Mouse (Mus musculus): ENCODE data around the gene Gm5741.
A peak's percentile ranks its signal among the peaks of the same experiment; 100 is the strongest.

Gene Gm5741

DNA sequence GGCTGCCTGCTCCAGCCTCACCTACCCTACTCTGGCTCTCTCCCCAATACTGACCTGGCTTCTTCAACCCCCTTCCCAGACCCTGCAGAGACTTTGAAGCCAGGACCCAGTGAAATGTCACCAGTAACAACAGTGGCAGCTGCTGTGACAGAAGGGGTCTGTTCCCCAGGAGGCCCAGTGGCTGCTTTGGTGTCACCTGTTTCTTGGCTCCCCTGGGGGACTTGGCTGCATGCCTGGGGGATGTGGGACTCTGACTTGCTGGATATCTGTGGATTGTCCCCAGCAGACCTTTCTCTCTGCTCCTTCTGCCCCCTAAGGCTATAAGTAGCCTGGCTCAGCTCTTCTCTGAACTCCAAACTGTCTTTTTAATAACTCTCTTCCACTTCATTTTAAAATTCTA lies at the start of gene Gm5741:
Gm5741 (minus strand) TSS at position 1 of the 400 bp plus-strand sequence.
- Histone ChIP-seq H3K4me3 (replicated peaks; ENCODE audit: low read length) (no peak within 1 kb of the TSS), H3K9me3 (ENCODE audit: low read length) (no peaks in the 10 kb centered on the region), H3K4me1 (replicated peaks; ENCODE audit: low read depth, low read length) (peaks cover 25% of the 10 kb centered on the region), H3K27me3 (ENCODE audit: insufficient read depth, low read length) (no peaks in the 10 kb centered on the region), H3K36me3 (ENCODE audit: insufficient read depth, low read length) (peaks cover 60% of the 10 kb centered on the region)
- TF ChIP-seq POU5F1 (IDR thresholded peaks at IDR 0.05; ENCODE audit: borderline replicate concordance, low read length) (no peak), CTCF (conservative IDR thresholded peaks at IDR 0.05; ENCODE audit: low read length) (no peak), NANOG (IDR thresholded peaks at IDR 0.05; ENCODE audit: borderline replicate concordance, low read length) (no peak)

- no peak overlapping the region for H3K4me3 ChIP-seq (replicated peaks; ENCODE audit: low read length)
- no peaks in the 10 kb centered on the region for H3K9me3 ChIP-seq (ENCODE audit: low read length)
- H3K27me3 ChIP-seq (ENCODE audit: insufficient read depth, low read length) = no peaks in the 10 kb centered on the region
- peaks cover 15% of the 10 kb centered on the region for H3K4me1 ChIP-seq (replicated peaks; ENCODE audit: low read depth, low read length)
- H3K36me3 ChIP-seq (ENCODE audit: insufficient read depth, low read length) = no peaks in the 10 kb centered on the region
- TF ChIP-seq POU5F1 (IDR thresholded peaks at IDR 0.05; ENCODE audit: borderline replicate concordance, low read length) (no peak), CTCF (conservative IDR thresholded peaks at IDR 0.05; ENCODE audit: low read length) (no peak), NANOG (IDR thresholded peaks at IDR 0.05; ENCODE audit: borderline replicate concordance, low read length) (no peak)
Observed at GRCm38 (mm10) chr8:85116984-85117383, 49.2 kb upstream of the Gm5741 start.

DNA sequence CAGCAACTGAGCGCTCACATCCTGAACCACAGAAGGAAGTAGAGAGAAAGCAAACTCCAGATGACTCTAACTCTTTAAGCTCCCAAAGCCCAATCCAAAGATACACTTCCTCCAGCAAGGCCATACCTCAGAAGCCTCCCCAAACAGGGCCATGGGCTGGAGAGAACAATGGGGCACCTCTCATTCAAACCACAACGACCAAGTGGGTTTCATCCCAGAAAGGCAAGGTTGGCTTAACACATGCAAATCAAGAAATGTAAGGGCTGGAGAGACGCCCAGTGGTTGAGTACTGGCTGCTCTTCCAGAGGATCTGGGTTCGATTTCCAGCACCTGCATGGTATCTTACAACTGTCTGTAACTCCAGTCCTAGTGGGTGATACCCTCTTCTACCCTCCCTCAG lies 47.7 kb upstream of the Gm5741 start:
- Histone ChIP-seq H3K9me3 (ENCODE audit: low read length) (peaks cover 10% of the 10 kb centered on the region), H3K36me3 (ENCODE audit: insufficient read depth, low read length) (peaks cover 8% of the 10 kb centered on the region), H3K4me1 (replicated peaks; ENCODE audit: low read depth, low read length) (peaks cover 15% of the 10 kb centered on the region), H3K27me3 (ENCODE audit: insufficient read depth, low read length) (no peaks in the 10 kb centered on the region), H3K4me3 (replicated peaks; ENCODE audit: low read length) (no peak overlapping the region)
- TF ChIP-seq NANOG (IDR thresholded peaks at IDR 0.05; ENCODE audit: borderline replicate concordance, low read length) (no peak), POU5F1 (IDR thresholded peaks at IDR 0.05; ENCODE audit: borderline replicate concordance, low read length) (no peak), CTCF (conservative IDR thresholded peaks at IDR 0.05; ENCODE audit: low read length) (no peak)

GRCm38 (mm10) chr8:85113241-85113640 lies 45.5 kb upstream of the Gm5741 start:
- Histone ChIP-seq H3K27me3 (ENCODE audit: insufficient read depth, low read length) (no peaks in the 10 kb centered on the region), H3K4me3 (replicated peaks; ENCODE audit: low read length) (no peak overlapping the region), H3K36me3 (ENCODE audit: insufficient read depth, low read length) (peaks cover 21% of the 10 kb centered on the region), H3K9me3 (ENCODE audit: low read length) (peaks cover 30% of the 10 kb centered on the region), H3K4me1 (replicated peaks; ENCODE audit: low read depth, low read length) (peaks cover 5% of the 10 kb centered on the region)
- TF ChIP-seq POU5F1 (IDR thresholded peaks at IDR 0.05; ENCODE audit: borderline replicate concordance, low read length) = no peak
- no peak for TF ChIP-seq CTCF (conservative IDR thresholded peaks at IDR 0.05; ENCODE audit: low read length)
- no peak for TF ChIP-seq NANOG (IDR thresholded peaks at IDR 0.05; ENCODE audit: borderline replicate concordance, low read length)

DNA sequence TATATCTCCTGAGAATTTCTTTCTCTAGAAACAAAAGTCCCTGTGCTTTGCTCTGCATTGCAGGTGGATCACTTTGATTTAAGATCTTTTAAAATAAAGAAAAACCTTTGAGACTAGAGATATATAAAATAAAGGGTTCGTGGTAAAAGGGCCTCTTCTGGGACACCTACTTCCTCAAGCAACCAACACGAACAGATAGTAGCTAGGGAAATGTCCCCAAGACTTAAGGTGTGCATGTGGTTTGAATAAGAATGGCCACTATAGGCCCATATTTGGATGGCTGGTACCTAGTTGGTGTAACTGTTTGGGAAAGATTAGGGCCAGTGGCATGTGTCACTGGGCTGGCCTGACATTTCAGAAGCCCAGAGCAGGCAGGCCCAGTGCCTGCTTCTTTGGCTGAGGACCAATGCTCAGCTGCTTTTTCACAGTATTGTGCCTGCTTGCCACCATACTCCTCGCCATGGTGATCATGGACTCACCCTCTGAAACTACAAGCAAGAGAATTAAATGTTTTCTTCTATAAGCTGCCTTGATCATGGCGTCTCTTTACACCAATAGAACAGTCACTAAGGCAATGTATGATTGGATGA lies 32.4 kb upstream of the Gm5741 start:
- Histone ChIP-seq H3K27me3 (ENCODE audit: insufficient read depth, low read length) (no peaks in the 10 kb centered on the region), H3K4me1 (replicated peaks; ENCODE audit: low read depth, low read length) (peaks cover 17% of the 10 kb centered on the region), H3K9me3 (ENCODE audit: low read length) (0 out of 2 replicates have a peak, but pooled peaks cover 3% of the 10 kb centered on the region), H3K36me3 (ENCODE audit: insufficient read depth, low read length) (peaks cover 33% of the 10 kb centered on the region), H3K4me3 (replicated peaks; ENCODE audit: low read length) (no peak overlapping the region)
- TF ChIP-seq NANOG (IDR thresholded peaks at IDR 0.05; ENCODE audit: borderline replicate concordance, low read length) (no peak), CTCF (conservative IDR thresholded peaks at IDR 0.05; ENCODE audit: low read length) (no peak), POU5F1 (IDR thresholded peaks at IDR 0.05; ENCODE audit: borderline replicate concordance, low read length) (no peak)

DNA sequence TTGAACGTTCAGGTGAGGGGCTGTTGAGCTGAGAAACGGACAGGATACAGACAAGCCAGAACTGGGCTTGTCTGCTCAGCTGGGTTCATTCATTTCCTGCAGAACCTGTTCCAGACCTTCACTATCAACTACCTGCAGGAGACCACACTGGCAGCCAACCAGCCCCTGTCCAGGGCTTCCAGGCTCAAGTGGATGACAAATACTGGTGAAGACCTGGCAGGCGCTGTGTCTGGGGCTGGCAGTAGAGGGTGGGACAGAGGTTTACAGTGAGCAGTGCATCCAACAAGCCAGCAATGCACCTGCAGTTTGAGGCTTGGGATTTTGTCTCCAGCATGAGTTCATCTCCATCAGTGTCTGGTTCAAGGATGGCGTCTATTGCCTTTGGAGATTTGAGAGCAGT lies 29.1 kb upstream of the Gm5741 start:
- H3K36me3 ChIP-seq (ENCODE audit: insufficient read depth, low read length) = peaks cover 64% of the 10 kb centered on the region
- TF ChIP-seq POU5F1 (IDR thresholded peaks at IDR 0.05; ENCODE audit: borderline replicate concordance, low read length) (no peak), NANOG (IDR thresholded peaks at IDR 0.05; ENCODE audit: borderline replicate concordance, low read length) (no peak), CTCF (conservative IDR thresholded peaks at IDR 0.05; ENCODE audit: low read length) (no peak)
- no peaks in the 10 kb centered on the region for H3K27me3 ChIP-seq (ENCODE audit: insufficient read depth, low read length)
- 0 out of 2 replicates have a peak, but pooled peaks cover 3% of the 10 kb centered on the region for H3K9me3 ChIP-seq (ENCODE audit: low read length)
- H3K4me3 ChIP-seq (replicated peaks; ENCODE audit: low read length) = peak overlapping the region; percentile 35; the same call in 1 of the 2 replicates
- peaks cover 19% of the 10 kb centered on the region for H3K4me1 ChIP-seq (replicated peaks; ENCODE audit: low read depth, low read length)

DNA sequence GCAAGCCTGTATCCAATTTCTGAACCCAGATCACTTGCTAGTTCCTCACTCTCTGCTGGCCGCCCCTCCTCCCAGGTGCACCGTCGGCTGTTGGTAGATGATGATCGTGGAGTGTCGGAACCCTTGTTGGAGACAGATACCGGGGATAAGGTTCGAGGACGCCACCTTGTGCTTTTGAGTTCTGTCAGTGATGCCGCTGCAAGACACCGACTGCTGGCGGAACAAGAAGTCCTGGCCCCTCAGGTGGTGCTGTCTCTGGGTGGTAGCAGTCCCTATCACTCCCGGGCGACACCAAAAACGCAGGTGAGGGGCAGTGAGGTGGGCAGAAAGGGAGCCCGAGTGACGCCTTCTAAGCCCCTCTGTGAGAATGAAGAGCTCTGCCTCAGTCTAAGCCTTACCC lies 28.4 kb upstream of the Gm5741 start:
- Histone ChIP-seq H3K4me1 (replicated peaks; ENCODE audit: low read depth, low read length) (peaks cover 25% of the 10 kb centered on the region), H3K4me3 (replicated peaks; ENCODE audit: low read length) (peak overlapping the region; percentile 35; the same call in 1 of the 2 replicates), H3K27me3 (ENCODE audit: insufficient read depth, low read length) (no peaks in the 10 kb centered on the region), H3K36me3 (ENCODE audit: insufficient read depth, low read length) (peaks cover 66% of the 10 kb centered on the region), H3K9me3 (ENCODE audit: low read length) (no peaks in the 10 kb centered on the region)
- TF ChIP-seq POU5F1 (IDR thresholded peaks at IDR 0.05; ENCODE audit: borderline replicate concordance, low read length) = no peak
- no peak for TF ChIP-seq CTCF (conservative IDR thresholded peaks at IDR 0.05; ENCODE audit: low read length)
- TF ChIP-seq NANOG (IDR thresholded peaks at IDR 0.05; ENCODE audit: borderline replicate concordance, low read length) = no peak

GRCm38 (mm10) chr8:85095566-85095965 lies 27.8 kb upstream of the Gm5741 start:
- H3K27me3 ChIP-seq (ENCODE audit: insufficient read depth, low read length) = no peaks in the 10 kb centered on the region
- TF ChIP-seq NANOG (IDR thresholded peaks at IDR 0.05; ENCODE audit: borderline replicate concordance, low read length) = no peak
- no peak for TF ChIP-seq POU5F1 (IDR thresholded peaks at IDR 0.05; ENCODE audit: borderline replicate concordance, low read length)
- no peak for TF ChIP-seq CTCF (conservative IDR thresholded peaks at IDR 0.05; ENCODE audit: low read length)

GRCm38 (mm10) chr8:85095051-85095450 lies 27.3 kb upstream of the Gm5741 start:
- Histone ChIP-seq H3K27me3 (ENCODE audit: insufficient read depth, low read length) (no peaks in the 10 kb centered on the region), H3K4me3 (replicated peaks; ENCODE audit: low read length) (no peak overlapping the region), H3K36me3 (ENCODE audit: insufficient read depth, low read length) (peaks cover 71% of the 10 kb centered on the region), H3K9me3 (ENCODE audit: low read length) (no peaks in the 10 kb centered on the region), H3K4me1 (replicated peaks; ENCODE audit: low read depth, low read length) (peaks cover 30% of the 10 kb centered on the region)
- TF ChIP-seq NANOG (IDR thresholded peaks at IDR 0.05; ENCODE audit: borderline replicate concordance, low read length) = no peak
- no peak for TF ChIP-seq POU5F1 (IDR thresholded peaks at IDR 0.05; ENCODE audit: borderline replicate concordance, low read length)
- TF ChIP-seq CTCF (conservative IDR thresholded peaks at IDR 0.05; ENCODE audit: low read length) = no peak

More at GRCm38 (mm10) chr8:85095566-85095965, 27.8 kb upstream of the Gm5741 start:
- no peaks in the 10 kb centered on the region for H3K9me3 ChIP-seq (ENCODE audit: low read length)
- H3K4me3 ChIP-seq (replicated peaks; ENCODE audit: low read length) = no peak overlapping the region
- H3K36me3 ChIP-seq (ENCODE audit: insufficient read depth, low read length) = peaks cover 71% of the 10 kb centered on the region
- H3K4me1 ChIP-seq (replicated peaks; ENCODE audit: low read depth, low read length) = peaks cover 30% of the 10 kb centered on the region
